Mouse (Mus musculus) spleen, adult 2 months (tissue): Measurements from ENCODE around the gene Osbpl10. TPM values are rescaled to one million over a fixed set of nuclear protein-coding genes. Genes with fewer than 3 reads are reported as not detected.

Source experiments
- DNase-seq, 2 experiments: peaks; one replicate each; pipeline versions ENCODE4 v3.0.0 to v3.0.0-alpha.2; 2012 to 2021; ENCODE audit warnings: low spot score in 2 of 2, low read depth in 1 of 2
- H3K27ac ChIP-seq: fragments of 200-500 bp; 2 replicates; pipeline ENCODE4 v1.5.1; 2012; ENCODE audit warnings: low read length, inconsistent platforms; ENCODE audit not compliant: insufficient read depth
- H3K27me3 ChIP-seq: fragments of 200-500 bp; 2 replicates; pipeline ENCODE4 v1.6.1; 2012; ENCODE audit warnings: mild to moderate bottlenecking, moderate library complexity, low read length, inconsistent platforms; ENCODE audit not compliant: control insufficient read depth, insufficient read depth
- H3K36me3 ChIP-seq: fragments of 200-500 bp; 2 replicates; pipeline ENCODE4 v1.6.1; 2012; ENCODE audit warnings: mild to moderate bottlenecking, low read length, inconsistent platforms; ENCODE audit not compliant: control insufficient read depth, insufficient read depth
- H3K4me1 ChIP-seq: fragments of 200-500 bp; 2 replicates; pipeline ENCODE4 v1.6.1; 2011; ENCODE audit warnings: inconsistent platforms; ENCODE audit not compliant: control insufficient read depth, insufficient read depth, insufficient read length
- H3K4me3 ChIP-seq: fragments of 200-500 bp; 2 replicates; pipeline ENCODE4 v1.5.1; 2011; ENCODE audit warnings: mild to moderate bottlenecking, inconsistent platforms; ENCODE audit not compliant: insufficient read depth, insufficient read length; ENCODE audit errors: extremely low read depth
- CTCF ChIP-seq: fragments of 200-500 bp; IDR thresholded peaks from 2 replicates; pipeline ENCODE4 v1.5.1; 2011; ENCODE audit warnings: mild to moderate bottlenecking, inconsistent platforms; ENCODE audit not compliant: insufficient read depth, insufficient read length, insufficient replicate concordance; ENCODE audit errors: extremely low read depth
- POLR2A ChIP-seq: fragments of 200-500 bp; IDR thresholded peaks from 2 replicates; pipeline ENCODE4 v1.6.1; 2011; ENCODE audit warnings: low read depth, low read length, inconsistent platforms
- WGBS: fragments of 180-500 bp; shearing (Covaris S2); methylation state at CpG from one replicate; pipeline ENCODE4 v1.1.7; 2018; 5-methylcytosine and 5-hydroxymethylcytosine counted together
- polyA plus RNA-seq: library from polyadenylated mRNA; depleted of rRNA; stranded (reverse); fragments of >200 nt; gene quantifications from 2 replicates; pipeline ENCODE4 v1.2.3, GENCODE M21; 2012

Gene Osbpl10
- polyA plus RNA-seq, 1 experiment, result 0.54 TPM

- Histone ChIP-seq H3K36me3 (no peaks in the 10 kb centered on the region), H3K4me3 (no peak overlapping the region), H3K4me1 (peaks cover 5% of the 10 kb centered on the region; the same call in 1 of the 2 replicates), H3K27ac (no peak overlapping the region), H3K27me3 (peaks cover 17% of the 10 kb centered on the region)
- 74% methylated on average over 6 of the region's 6 CpGs for WGBS
- TF ChIP-seq CTCF (no peak), POLR2A (no peak)
- DNase-seq, result no peak
These were observed 1.6 kb downstream of the Osbpl10 start for GRCm38 (mm10) chr9:114979969-114980368.

- Histone ChIP-seq H3K27ac (no peak within 1 kb of the TSS), H3K4me3 (no peak within 1 kb of the TSS), H3K27me3 (peaks cover 16% of the 10 kb centered on the region), H3K36me3 (no peaks in the 10 kb centered on the region), H3K4me1 (peaks cover 5% of the 10 kb centered on the region; the same call in 1 of the 2 replicates)
- WGBS, result 90% methylated on average over 16 of the region's 16 CpGs
- no peak for DNase-seq
- TF ChIP-seq POLR2A (no peak), CTCF (no peak)
These were observed 4.5 kb downstream of the Osbpl10 start, which contains the start of gene Rps27rt for GRCm38 (mm10) chr9:114982689-114983360. Gene Rps27rt, minus strand, starts transcription at chr9:114982739.

- DNase-seq, result no peak
- Histone ChIP-seq H3K27me3 (no peaks in the 10 kb centered on the region), H3K27ac (no peak overlapping the region), H3K4me1 (no peaks in the 10 kb centered on the region), H3K36me3 (no peaks in the 10 kb centered on the region), H3K4me3 (no peak overlapping the region)
- TF ChIP-seq CTCF (no peak), POLR2A (no peak)
- WGBS, result 96% methylated on average over 5 of the region's 5 CpGs
These were observed 7.4 kb downstream of the Osbpl10 start for GRCm38 (mm10) chr9:114985741-114986140.

- no peak for DNase-seq
- Histone ChIP-seq H3K27ac (no peak overlapping the region), H3K4me3 (no peak overlapping the region), H3K36me3 (no peaks in the 10 kb centered on the region), H3K27me3 (no peaks in the 10 kb centered on the region), H3K4me1 (no peaks in the 10 kb centered on the region)
- TF ChIP-seq CTCF (no peak), POLR2A (no peak)
- 95% methylated on average over 5 of the region's 5 CpGs for WGBS
These were observed 8.0 kb downstream of the Osbpl10 start for GRCm38 (mm10) chr9:114986361-114986760.

- H3K4me3 ChIP-seq, result no peak overlapping the region
- 96% methylated on average over 3 of the region's 3 CpGs for WGBS
These were observed 9.7 kb downstream of the Osbpl10 start for GRCm38 (mm10) chr9:114988029-114988428.

GRCm38 (mm10) chr9:114988610-114989327, 10.4 kb downstream of the Osbpl10 start:
- TF ChIP-seq POLR2A, result no peak
- H3K27ac ChIP-seq, result no peak overlapping the region
- H3K4me3 ChIP-seq, result no peak overlapping the region
- no peaks in the 10 kb centered on the region for H3K4me1 ChIP-seq
- H3K27me3 ChIP-seq, result no peaks in the 10 kb centered on the region
- DNase-seq, result no peak
- WGBS, result 84% methylated on average over 6 of the region's 6 CpGs
- no peaks in the 10 kb centered on the region for H3K36me3 ChIP-seq

More at GRCm38 (mm10) chr9:114988029-114988428, 9.7 kb downstream of the Osbpl10 start:
- TF ChIP-seq POLR2A, result no peak
- no peak for TF ChIP-seq CTCF
- H3K4me1 ChIP-seq, result no peaks in the 10 kb centered on the region
- H3K27ac ChIP-seq, result no peak overlapping the region
- H3K36me3 ChIP-seq, result no peaks in the 10 kb centered on the region
- no peaks in the 10 kb centered on the region for H3K27me3 ChIP-seq
- DNase-seq, result no peak

- no peak overlapping the region for H3K4me3 ChIP-seq
- H3K27me3 ChIP-seq, result no peaks in the 10 kb centered on the region
- no peak for DNase-seq
- no peak overlapping the region for H3K27ac ChIP-seq
- no peaks in the 10 kb centered on the region for H3K4me1 ChIP-seq
- WGBS, result 91% methylated on average over 10 of the region's 10 CpGs
- H3K36me3 ChIP-seq, result no peaks in the 10 kb centered on the region
- TF ChIP-seq CTCF (no peak), POLR2A (no peak)
These were observed 12.1 kb downstream of the Osbpl10 start for GRCm38 (mm10) chr9:114990421-114990820.
